Mouse (Mus musculus) lung, embryonic 15.5 days (tissue): ENCODE measurements around the gene Irgq. TPM values are rescaled to one million over a fixed set of nuclear protein-coding genes. Genes with fewer than 3 reads are reported as not detected.
"Not testable (repeated sequence)": the region's sequence is repeated elsewhere in the genome, so short reads cannot be mapped to it uniquely, and the experiment has no call there.

Experiments
- ATAC-seq: fragments of 200-750 bp; cut with Nextera tagmentation; 2 replicates; pipeline ENCODE4 v1.8.0; 2017; ENCODE audit warnings: moderate number of reproducible peaks, borderline replicate concordance; ENCODE audit not compliant: low FRiP score, low TSS enrichment; ENCODE audit errors: extremely low read depth
- H3K27ac ChIP-seq: fragments of 300-500 bp; sonication (generic); 2 replicates; pipeline ENCODE4 v1.5.1; 2015; ENCODE audit warnings: moderate library complexity, mild to moderate bottlenecking, inconsistent platforms
- H3K27me3 ChIP-seq: fragments of 300-500 bp; sonication (generic); 2 replicates; pipeline ENCODE4 v1.6.1; 2015; ENCODE audit warnings: inconsistent platforms
- H3K36me3 ChIP-seq: fragments of 300-500 bp; sonication (generic); 2 replicates; pipeline ENCODE4 v1.6.1; 2015; ENCODE audit warnings: inconsistent platforms
- H3K4me1 ChIP-seq: fragments of 300-500 bp; sonication (generic); 2 replicates; pipeline ENCODE4 v1.6.1; 2015; ENCODE audit warnings: inconsistent platforms
- H3K4me2 ChIP-seq: fragments of 300-500 bp; sonication (generic); 2 replicates; pipeline ENCODE4 v1.6.1; 2015; ENCODE audit warnings: inconsistent platforms, mild to moderate bottlenecking, moderate library complexity
- H3K4me3 ChIP-seq: fragments of 300-500 bp; sonication (generic); 2 replicates; pipeline ENCODE4 v1.5.1; 2015; ENCODE audit warnings: mild to moderate bottlenecking, inconsistent platforms
- H3K9ac ChIP-seq: fragments of 300-500 bp; sonication (generic); 2 replicates; pipeline ENCODE4 v1.6.1; 2015; ENCODE audit warnings: inconsistent platforms
- H3K9me3 ChIP-seq: fragments of 300-500 bp; sonication (generic); 2 replicates; pipeline ENCODE4 v1.6.1; 2016; ENCODE audit warnings: inconsistent platforms
- WGBS: fragments of 180-500 bp; shearing (Covaris S2); methylation state at CpG from one replicate; pipeline ENCODE4 v1.1.7; 2015; 5-methylcytosine and 5-hydroxymethylcytosine counted together
- polyA plus RNA-seq: library from polyadenylated mRNA; unstranded; fragments of >200 nt; fragmentation: Nextera tagmentation; extraction: Ambion mirVana; gene quantifications from 2 replicates; pipeline ENCODE4 v1.2.1, GENCODE M21; 2015

Irgq gene
- polyA plus RNA-seq, 1 experiment from 2014 or later: 7.8 TPM

DNA sequence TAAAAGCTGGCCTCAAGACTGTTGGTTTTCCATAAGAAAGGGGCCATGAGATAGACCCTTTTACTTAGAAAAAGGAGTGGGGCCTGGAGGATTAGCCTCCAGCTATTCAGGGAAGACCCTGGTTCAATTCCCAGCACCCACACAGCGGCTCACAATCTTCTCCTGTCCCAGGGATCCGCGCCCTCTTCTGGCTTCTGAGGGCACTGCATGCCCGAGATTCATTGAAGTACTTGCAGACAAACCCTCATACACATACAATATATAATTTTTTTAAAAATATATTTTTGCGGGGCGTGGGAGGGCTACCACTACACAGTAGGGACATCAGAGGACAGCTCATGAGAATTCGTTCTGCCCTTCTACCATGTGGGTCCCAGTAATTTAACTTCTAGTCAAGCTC is 29.6 kb upstream of the Irgq start:
- no peak overlapping the region for H3K4me2 ChIP-seq
- no peak overlapping the region for H3K9ac ChIP-seq
- no peak overlapping the region for H3K4me3 ChIP-seq
- no peak for ATAC-seq
- H3K4me1 ChIP-seq: peaks cover 29% of the 10 kb centered on the region
- H3K36me3 ChIP-seq: no peaks in the 10 kb centered on the region
- peaks cover 60% of the 10 kb centered on the region for H3K27me3 ChIP-seq
- WGBS: 27% methylated on average over 7 of the region's 7 CpGs
- H3K9me3 ChIP-seq: 0 out of 2 replicates have a peak, but pooled peaks cover 3% of the 10 kb centered on the region
- H3K27ac ChIP-seq: no peak overlapping the region

DNA sequence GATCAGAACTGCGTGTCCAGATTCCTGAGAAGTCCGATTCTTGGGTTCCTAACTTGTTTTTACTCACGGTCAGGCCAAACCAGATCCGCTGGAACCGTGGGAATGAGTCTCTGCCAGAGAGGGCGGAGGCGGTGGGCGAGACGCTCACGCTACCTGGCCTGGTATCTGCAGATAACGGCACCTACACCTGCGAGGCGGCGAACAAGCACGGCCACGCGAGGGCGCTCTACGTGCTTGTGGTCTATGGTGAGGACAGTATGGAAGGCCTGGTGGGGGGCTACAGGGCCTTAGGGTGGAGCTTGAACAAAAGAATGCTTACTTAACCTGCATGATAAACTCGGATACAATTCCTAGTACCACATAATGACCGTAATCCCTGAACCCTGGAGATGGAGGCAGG is 29.0 kb upstream of the Irgq start:
- no peak overlapping the region for H3K27ac ChIP-seq
- ATAC-seq: no peak
- H3K4me2 ChIP-seq: no peak overlapping the region
- 42% methylated on average over 21 of the region's 21 CpGs for WGBS
- peaks cover 32% of the 10 kb centered on the region for H3K4me1 ChIP-seq
- H3K27me3 ChIP-seq: peaks cover 60% of the 10 kb centered on the region
- 0 out of 2 replicates have a peak, but pooled peaks cover 3% of the 10 kb centered on the region for H3K9me3 ChIP-seq
- H3K4me3 ChIP-seq: no peak overlapping the region
- no peak overlapping the region for H3K9ac ChIP-seq
- no peaks in the 10 kb centered on the region for H3K36me3 ChIP-seq

GRCm38 (mm10) chr7:24504004-24504403 is 26.5 kb upstream of the Irgq start:
- no peak for ATAC-seq
- H3K4me1 ChIP-seq: peaks cover 43% of the 10 kb centered on the region
- peaks cover 43% of the 10 kb centered on the region for H3K27me3 ChIP-seq

DNA sequence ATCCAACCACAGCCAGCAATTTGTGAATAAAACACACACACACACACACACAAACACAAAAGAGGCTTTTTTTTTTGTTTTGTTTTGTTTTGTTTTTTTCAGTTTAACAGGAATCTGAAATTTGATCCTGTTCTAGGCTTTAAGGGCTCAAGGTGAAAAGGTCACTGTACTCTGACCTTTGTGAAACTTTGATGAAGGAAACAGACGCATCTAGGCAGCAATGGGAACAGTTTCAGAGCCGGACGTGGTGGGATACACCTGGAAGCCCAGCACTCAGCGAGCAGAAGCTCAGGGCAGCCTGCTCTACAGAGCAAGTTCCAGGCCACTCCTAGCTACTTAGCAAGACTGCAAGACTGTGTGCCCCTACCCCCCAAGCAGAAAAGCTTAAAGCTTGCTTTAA is 25.6 kb upstream of the Irgq start:
- Histone ChIP-seq H3K27me3 (peaks cover 34% of the 10 kb centered on the region), H3K9ac (no peak overlapping the region), H3K4me3 (no peak overlapping the region), H3K27ac (no peak overlapping the region), H3K9me3 (0 out of 2 replicates have a peak, but pooled peaks cover 3% of the 10 kb centered on the region), H3K4me2 (no peak overlapping the region), H3K36me3 (no peaks in the 10 kb centered on the region), H3K4me1 (peaks cover 40% of the 10 kb centered on the region)
- ATAC-seq: no peak
- 15% methylated on average over 4 of the region's 4 CpGs for WGBS

More at GRCm38 (mm10) chr7:24504004-24504403, 26.5 kb upstream of the Irgq start:
- no peak overlapping the region for H3K27ac ChIP-seq
- H3K36me3 ChIP-seq: no peaks in the 10 kb centered on the region
- no peak overlapping the region for H3K4me3 ChIP-seq
- H3K9me3 ChIP-seq: 0 out of 2 replicates have a peak, but pooled peaks cover 3% of the 10 kb centered on the region
- 11% methylated on average over 9 of the region's 10 CpGs for WGBS
- no peak overlapping the region for H3K9ac ChIP-seq
- H3K4me2 ChIP-seq: peak overlapping the region; percentile 27; the same call in 1 of the 2 replicates

GRCm38 (mm10) chr7:24505447-24506064 is 24.9 kb upstream of the Irgq start:
- WGBS: 27% methylated on average over 15 of the region's 15 CpGs
- H3K9me3 ChIP-seq: 0 out of 2 replicates have a peak, but pooled peaks cover 3% of the 10 kb centered on the region
- H3K4me1 ChIP-seq: peaks cover 34% of the 10 kb centered on the region
- H3K4me2 ChIP-seq: peak overlapping the region; percentile 90
- H3K27me3 ChIP-seq: peaks cover 27% of the 10 kb centered on the region
- no peak for ATAC-seq
- peak overlapping the region; percentile 79; the same call in 1 of the 2 replicates for H3K4me3 ChIP-seq
- H3K27ac ChIP-seq: no peak overlapping the region
- H3K9ac ChIP-seq: no peak overlapping the region
- no peaks in the 10 kb centered on the region for H3K36me3 ChIP-seq

- H3K4me2 ChIP-seq: peak overlapping the region; percentile 90
- peaks cover 22% of the 10 kb centered on the region for H3K27me3 ChIP-seq
- WGBS: 14% methylated on average over 3 of the region's 3 CpGs
- H3K9ac ChIP-seq: no peak overlapping the region
- peaks cover 33% of the 10 kb centered on the region for H3K4me1 ChIP-seq
- no peak for ATAC-seq
- peak overlapping the region; percentile 79 for H3K4me3 ChIP-seq
- H3K36me3 ChIP-seq: no peaks in the 10 kb centered on the region
- H3K9me3 ChIP-seq: 0 out of 2 replicates have a peak, but pooled peaks cover under 1% of the 10 kb centered on the region
- H3K27ac ChIP-seq: no peak overlapping the region; the same call in 1 of the 2 replicates
These were observed 24.4 kb upstream of the Irgq start for GRCm38 (mm10) chr7:24506065-24506459.

DNA sequence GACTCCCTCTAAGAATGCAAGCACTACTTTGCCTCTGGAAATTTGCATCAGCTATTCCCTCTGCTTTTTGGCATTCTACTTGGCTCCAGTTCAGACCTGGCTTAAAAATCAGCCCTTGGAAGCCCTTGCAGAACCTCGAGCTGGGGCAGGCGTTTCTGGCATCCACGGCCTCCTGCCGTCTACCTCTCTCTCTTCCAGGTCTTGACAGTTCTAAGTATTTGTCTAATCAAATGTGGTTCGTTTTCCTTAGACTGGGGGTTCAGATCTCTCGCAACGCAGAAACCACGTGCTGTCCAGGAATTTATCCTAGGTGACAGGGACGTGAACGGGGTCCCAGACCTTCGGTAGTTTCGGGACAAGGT is 24.0 kb upstream of the Irgq start:
- Histone ChIP-seq H3K4me2 (peak overlapping the region; percentile 90), H3K9me3 (no peaks in the 10 kb centered on the region), H3K4me3 (peak overlapping the region; percentile 79), H3K36me3 (no peaks in the 10 kb centered on the region), H3K27me3 (peaks cover 18% of the 10 kb centered on the region), H3K4me1 (peaks cover 33% of the 10 kb centered on the region), H3K9ac (peak overlapping the region; percentile 91), H3K27ac (peak overlapping the region; percentile 99)
- ATAC-seq: no peak
- under 1% methylated on average over 12 of the region's 12 CpGs for WGBS

DNA sequence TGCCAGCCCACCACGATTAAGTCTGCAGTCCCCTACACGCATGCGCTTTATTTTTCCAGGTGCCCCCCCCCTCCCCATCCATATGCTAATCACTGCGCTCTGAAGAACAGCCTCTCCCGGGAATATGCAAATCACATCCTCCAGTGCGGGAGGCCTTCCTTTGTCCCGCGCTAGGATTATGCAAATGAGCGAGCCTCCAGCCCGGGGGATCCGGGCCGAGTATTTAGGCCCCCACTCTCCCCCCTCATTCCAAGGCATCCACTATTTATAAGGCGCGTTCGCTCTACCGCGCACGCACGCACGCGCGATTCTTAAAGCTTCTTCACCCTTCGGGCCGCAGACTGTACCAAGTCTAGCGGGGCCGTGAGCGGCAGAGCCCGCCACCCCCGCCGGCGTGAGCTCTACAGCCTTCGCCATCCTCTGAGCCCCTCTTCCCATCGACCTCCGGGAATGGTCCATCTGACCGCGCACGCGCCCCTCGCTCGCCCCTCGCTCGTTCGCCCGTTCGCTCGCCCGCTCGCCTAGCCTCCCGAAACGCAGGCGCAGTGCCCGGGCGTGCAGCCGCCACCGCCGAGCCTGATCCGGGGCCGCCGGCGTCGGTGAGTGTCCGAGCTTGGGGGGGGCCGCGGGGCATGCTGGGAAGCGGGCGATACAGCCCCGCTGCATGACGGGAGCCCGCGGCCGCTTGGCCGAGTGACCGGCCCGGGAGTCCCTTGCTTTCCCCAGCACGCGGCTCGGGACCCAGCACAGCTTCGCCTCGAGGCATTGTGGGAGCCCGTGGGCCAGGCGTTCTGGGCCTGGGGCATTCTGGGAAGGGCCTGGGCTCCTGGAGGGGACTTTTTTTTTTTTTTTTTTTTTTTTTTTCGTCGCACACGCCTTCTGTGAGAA is 23.4 kb upstream of the Irgq start, which contains the start of gene Zfp428:
Gene Zfp428 (plus strand): TSS at position 169 of the 888 bp plus-strand sequence.
- H3K27me3 ChIP-seq: peaks cover 12% of the 10 kb centered on the region; the same call in 1 of the 2 replicates
- H3K9me3 ChIP-seq: no peaks in the 10 kb centered on the region
- under 1% methylated on average over 83 of the region's 84 CpGs for WGBS

GRCm38 (mm10) chr7:24507726-24508114 is 22.8 kb upstream of the Irgq start:
- Histone ChIP-seq H3K27ac (peak overlapping the region; percentile 99), H3K36me3 (no peaks in the 10 kb centered on the region), H3K4me1 (peaks cover 33% of the 10 kb centered on the region), H3K4me2 (peak overlapping the region; percentile 90), H3K27me3 (peaks cover 6% of the 10 kb centered on the region; the same call in 1 of the 2 replicates), H3K4me3 (peak overlapping the region; percentile 79), H3K9me3 (no peaks in the 10 kb centered on the region), H3K9ac (peak overlapping the region; percentile 91)
- peak; percentile 2; the same call in 1 of the 2 replicates for ATAC-seq
- under 1% methylated on average over 20 of the region's 20 CpGs for WGBS

More for the DNA sequence above, 23.4 kb upstream of the Irgq start, which contains the start of gene Zfp428:
- H3K4me2 ChIP-seq: peak within 1 kb of the TSS; percentile 90
- no peaks in the 10 kb centered on the region for H3K36me3 ChIP-seq
- ATAC-seq: peak; percentile 91
- peak within 1 kb of the TSS; percentile 79 for H3K4me3 ChIP-seq
- H3K27ac ChIP-seq: peak within 1 kb of the TSS; percentile 99
- H3K4me1 ChIP-seq: peaks cover 33% of the 10 kb centered on the region
- H3K9ac ChIP-seq: peak within 1 kb of the TSS; percentile 91

- no peak for ATAC-seq
- Histone ChIP-seq H3K36me3 (peaks cover 5% of the 10 kb centered on the region; the same call in 1 of the 2 replicates), H3K27me3 (no peaks in the 10 kb centered on the region), H3K4me3 (no peak within 1 kb of the TSS), H3K9ac (no peak within 1 kb of the TSS), H3K4me2 (no peak within 1 kb of the TSS), H3K4me1 (peaks cover 11% of the 10 kb centered on the region; the same call in 1 of the 2 replicates), H3K9me3 (no peaks in the 10 kb centered on the region), H3K27ac (no peak within 1 kb of the TSS)
- WGBS: 85% methylated on average over 7 of the region's 7 CpGs
These were observed 18.1 kb upstream of the Irgq start, which contains the start of gene AC161166.1 for GRCm38 (mm10) chr7:24512355-24512754. Gene AC161166.1 (minus strand): TSS chr7:24512455.

GRCm38 (mm10) chr7:24516319-24516718 is 14.2 kb upstream of the Irgq start:
- not testable (repeated sequence) for H3K9me3 ChIP-seq, H3K4me3 ChIP-seq, H3K9ac ChIP-seq, H3K4me1 ChIP-seq, H3K27me3 ChIP-seq, H3K27ac ChIP-seq, ATAC-seq, H3K4me2 ChIP-seq, H3K36me3 ChIP-seq
- 72% methylated on average over 8 of the region's 8 CpGs for WGBS
